Mouse (Mus musculus) adrenal gland, postnatal 36 days (tissue): ENCODE measurements around the gene Cntln. TPM values are rescaled to one million over a fixed set of nuclear protein-coding genes. Genes with fewer than 3 reads are reported as not detected.

Experiments used
- total RNA-seq, 2 experiments: library from RNA; stranded (reverse); gene quantifications; 2 replicates each; pipeline ENCODE4 v1.2.3; 2021

Gene Cntln
- total RNA-seq, 2 experiments from 2014 or later: 7.9 to 12.0 TPM

Other genes starting within 250 kb of the Cntln start
- 10 to 100 TPM; 10.2 to 11.3 TPM for gene Bnc2, start 209.0 kb upstream of the Cntln start, total RNA-seq